Mouse (Mus musculus) gastrocnemius, adult 18-20 months (tissue): ENCODE results near the gene Fbxw28. TPM values are rescaled to one million over a fixed set of nuclear protein-coding genes. Genes with fewer than 3 reads are reported as not detected.
"Not testable (repeated sequence)": the region's sequence is repeated elsewhere in the genome, so short reads cannot be mapped to it uniquely, and the experiment has no call there.

ENCODE experiments used
- DNase-seq: peaks from one replicate; pipeline ENCODE4 v3.0.0; 2021; ENCODE audit warnings: low spot score
- long read RNA-seq, 2 experiments: library from polyadenylated mRNA; stranded (forward); transcript quantifications; one replicate each; pipeline ENCODE4 v2.0.0; 2021
- total RNA-seq, 2 experiments: library from RNA; stranded (reverse); gene quantifications; 2 replicates each; pipeline ENCODE4 v1.2.3; 2021

Fbxw28 gene
- not detected for total RNA-seq
- long read RNA-seq, experiment 1 = 0 reads
- long read RNA-seq, experiment 2 = 0 reads

GRCm38 (mm10) chr9:109339559-109339958 lies at the start of gene Fbxw28:
TSS of gene Fbxw28 (minus strand) at chr9:109339659.
- DNase-seq = not testable (repeated sequence)

DNA sequence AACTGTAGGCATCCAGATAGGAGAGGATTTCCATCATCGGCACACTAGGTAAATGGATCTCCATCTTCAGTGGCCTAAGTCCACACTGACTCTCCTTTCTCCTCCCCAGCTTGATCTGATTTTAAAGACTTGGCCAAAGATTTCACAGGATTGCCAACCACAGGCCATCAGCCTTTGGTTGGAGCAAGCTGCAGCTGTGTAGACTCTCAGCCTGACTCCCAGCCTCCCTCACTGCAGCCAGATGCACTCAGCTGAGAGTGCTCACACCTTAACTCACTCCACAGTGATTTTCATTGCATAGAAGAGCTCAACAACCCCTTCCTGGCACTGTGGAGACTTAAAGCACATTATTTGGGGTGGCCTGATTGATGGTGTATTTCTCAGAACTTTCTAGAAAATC lies 51.9 kb downstream of the Fbxw28 start, which contains the start of gene Fbxw14:
Gene Fbxw14 (minus strand): TSS at position 101 of the 400 bp plus-strand sequence.
- DNase-seq = not testable (repeated sequence)

Other genes with a start within 250 kb of the Fbxw28 start
- gene Plxnb1, start 244.3 kb downstream of the Fbxw28 start, total RNA-seq = 1 to 10 TPM in 1 of 2 experiments, under 1 TPM in 1; 0.68 to 1.4 TPM
- gene Fbxw21, start 177.6 kb downstream of the Fbxw28 start, total RNA-seq = not detected
- gene Fbxw13, start 143.7 kb downstream of the Fbxw28 start, total RNA-seq = not detected
- gene Fbxw20, start 104.9 kb downstream of the Fbxw28 start, total RNA-seq = not detected
- gene Fbxw14, start 52.0 kb downstream of the Fbxw28 start, total RNA-seq = not detected
- gene Fbxw22, start 64.6 kb upstream of the Fbxw28 start, total RNA-seq = not detected
- not detected for gene Fbxw16, start 109.5 kb upstream of the Fbxw28 start, total RNA-seq
- not detected for gene Fbxw19, start 156.2 kb upstream of the Fbxw28 start, total RNA-seq
- not detected for gene Fbxw15, start 228.6 kb upstream of the Fbxw28 start, total RNA-seq